Mouse (Mus musculus) left cerebral cortex, postnatal 10 days (tissue): ENCODE measurements around the gene Avp. TPM values are rescaled to one million over a fixed set of nuclear protein-coding genes. Genes with fewer than 3 reads are reported as not detected.
"Not testable (repeated sequence)": the region's sequence is repeated elsewhere in the genome, so short reads cannot be mapped to it uniquely, and the experiment has no call there.

Experiments used
- DNase-seq, 2 experiments: peaks; one replicate each; pipeline ENCODE4 v3.0.0; 2021 to 2022; ENCODE audit warnings: low spot score in 2 of 2, mixed read lengths in 1 of 2; ENCODE audit errors: extremely low spot score in 1 of 2
- intact Hi-C: fragments of 180-260 bp; cut with DNase I; formaldehyde crosslinking; loops from one replicate; pipeline ENCODE4 v1.15.1; 2025
- total RNA-seq, 2 experiments: library from RNA; stranded (reverse); gene quantifications; 2 replicates each; pipeline ENCODE4 v1.2.3; 2021

Gene Avp
- total RNA-seq, 2 experiments from 2014 or later, result 0.77 to 1.8 TPM

- intact Hi-C loops, result no loop called here
- no peak for DNase-seq
These were observed 5.3 kb downstream of the Avp start for GRCm38 (mm10) chr2:130577021-130577420.

DNA sequence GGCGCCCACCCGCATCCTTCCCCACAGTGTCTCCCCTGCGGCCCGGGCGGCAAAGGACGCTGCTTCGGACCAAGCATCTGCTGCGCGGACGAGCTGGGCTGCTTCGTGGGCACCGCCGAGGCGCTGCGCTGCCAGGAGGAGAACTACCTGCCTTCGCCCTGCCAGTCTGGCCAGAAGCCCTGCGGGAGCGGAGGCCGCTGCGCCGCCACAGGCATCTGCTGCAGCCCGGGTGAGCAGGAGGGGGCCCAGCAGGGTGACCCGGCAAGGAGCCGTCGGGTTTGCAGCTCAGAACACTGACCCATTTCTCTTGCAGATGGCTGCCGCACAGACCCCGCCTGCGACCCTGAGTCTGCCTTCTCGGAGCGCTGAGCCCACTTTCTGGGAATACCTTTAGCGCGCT lies 5.8 kb downstream of the Avp start:
- DNase-seq, intact Hi-C loops: not testable (repeated sequence)

- intact Hi-C loops, result no loop called here
- DNase-seq, result no peak
These were observed 6.5 kb downstream of the Avp start, which contains the start of gene Oxt for GRCm38 (mm10) chr2:130575873-130576272. TSS of gene Oxt (plus strand) at chr2:130576173.

DNA sequence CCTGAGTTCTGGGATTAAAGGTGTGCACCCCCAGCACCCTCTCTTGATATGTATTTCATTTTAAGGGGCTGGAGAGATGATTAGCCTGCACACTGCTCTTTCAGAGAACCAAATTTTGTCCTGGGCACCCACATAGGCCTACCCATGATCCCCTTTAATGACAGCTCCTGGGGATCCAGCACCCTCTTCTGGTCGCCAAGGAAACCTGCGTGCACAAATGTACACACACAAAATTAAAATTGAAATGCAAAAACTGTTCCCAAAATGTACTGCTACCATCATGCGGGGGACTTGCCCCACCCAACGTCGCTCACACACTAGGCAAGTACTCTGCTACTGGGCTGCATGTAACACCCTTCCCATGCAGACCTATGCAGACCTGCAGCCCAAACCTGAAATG lies 7.4 kb downstream of the Avp start:
- DNase-seq, result no peak
- intact Hi-C loops, result no loop called here

- DNase-seq, result no peak
- intact Hi-C loops, result loop anchor here (10.0 kb wide), 1 partner anchor 95 kb away; the partner anchor contains the start of genes Ddrgk1 and Itpa
These were observed 12.4 kb downstream of the Avp start for GRCm38 (mm10) chr2:130569926-130570325.

DNA sequence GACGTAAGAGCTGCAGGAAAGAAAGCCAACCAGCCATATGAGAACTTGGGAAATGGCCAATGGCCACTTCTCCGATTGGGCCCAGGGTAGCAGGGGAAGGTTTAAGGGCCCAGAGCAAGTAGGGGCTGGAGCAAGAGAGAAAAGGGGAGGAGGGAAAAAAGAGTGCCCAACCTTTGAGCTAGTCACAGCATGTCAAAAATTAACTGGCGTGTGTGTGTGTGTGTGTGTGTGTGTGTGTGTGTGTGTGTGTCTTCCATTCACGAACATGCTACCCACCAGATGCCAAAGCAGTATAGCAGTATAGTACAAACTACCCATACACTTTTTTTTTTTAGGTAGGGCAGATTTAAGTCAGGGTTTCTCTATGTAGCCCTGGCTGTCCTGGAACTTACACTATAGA lies 13.4 kb downstream of the Avp start:
- DNase-seq, result no peak
- intact Hi-C loops, result loop anchor here (10.0 kb wide), 1 partner anchor 96 kb away; the partner anchor contains the start of genes Ddrgk1 and Itpa

- DNase-seq, result no peak
- intact Hi-C loops, result loop anchor here (10.0 kb wide), 1 partner anchor 100 kb away; the partner anchor contains the start of genes Ddrgk1 and Itpa
These were observed 17.4 kb downstream of the Avp start for GRCm38 (mm10) chr2:130564983-130565382.

- intact Hi-C loops, result loop anchor here (10.0 kb wide), 1 partner anchor 101 kb away; the partner anchor contains the start of genes Ddrgk1 and Itpa
- peak in 1 of 2 experiments; percentile 54 for DNase-seq
These were observed 18.3 kb downstream of the Avp start for GRCm38 (mm10) chr2:130564063-130564462.

DNA sequence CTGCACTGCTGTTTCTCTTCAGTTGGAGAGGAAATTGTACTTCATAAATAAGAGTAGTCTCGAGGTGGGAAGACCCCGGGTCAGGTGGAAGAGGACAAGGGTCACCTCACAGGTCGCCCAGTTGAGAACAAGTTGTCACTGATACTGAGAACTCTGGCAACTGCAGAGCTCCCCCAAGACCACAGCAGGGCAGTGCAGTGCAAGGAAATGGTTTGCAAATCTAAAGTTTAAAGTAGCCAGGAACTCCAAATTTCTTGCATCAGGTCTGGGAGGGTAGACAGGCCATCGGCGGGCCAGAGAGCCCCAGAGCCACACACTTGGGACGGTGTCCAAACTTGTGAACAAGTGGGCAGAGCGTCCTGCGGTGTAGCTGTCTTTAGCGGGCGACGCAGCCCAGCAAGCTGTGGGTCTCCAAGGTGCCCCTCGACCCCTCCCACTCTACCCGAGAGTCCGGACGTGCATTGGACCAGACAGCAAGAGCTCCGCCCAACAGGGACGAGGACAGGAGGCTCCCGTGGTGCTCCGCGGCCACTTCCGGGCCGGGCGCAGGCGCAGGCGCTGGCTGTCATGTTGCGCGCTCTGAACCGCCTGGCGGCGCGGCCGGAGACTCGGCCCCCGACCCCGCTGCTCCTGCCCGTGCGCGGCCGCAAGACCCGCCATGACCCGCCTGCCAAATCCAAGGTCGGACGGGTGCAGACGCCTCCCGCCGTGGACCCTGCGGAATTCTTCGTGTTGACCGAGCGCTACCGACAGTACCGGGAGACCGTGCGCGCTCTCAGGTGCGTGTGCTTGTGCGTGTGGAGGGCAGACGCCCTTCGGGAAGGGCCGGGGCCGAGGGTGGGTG lies 18.9 kb downstream of the Avp start, which contains the start of gene Mrps26:
Mrps26 (plus strand) TSS at position 531 of the 844 bp plus-strand sequence.
- intact Hi-C loops, result loop anchor here (10.0 kb wide), 1 partner anchor 101 kb away; the partner anchor contains the start of genes Ddrgk1 and Itpa
- peak; percentile 92 to 97 for DNase-seq

DNA sequence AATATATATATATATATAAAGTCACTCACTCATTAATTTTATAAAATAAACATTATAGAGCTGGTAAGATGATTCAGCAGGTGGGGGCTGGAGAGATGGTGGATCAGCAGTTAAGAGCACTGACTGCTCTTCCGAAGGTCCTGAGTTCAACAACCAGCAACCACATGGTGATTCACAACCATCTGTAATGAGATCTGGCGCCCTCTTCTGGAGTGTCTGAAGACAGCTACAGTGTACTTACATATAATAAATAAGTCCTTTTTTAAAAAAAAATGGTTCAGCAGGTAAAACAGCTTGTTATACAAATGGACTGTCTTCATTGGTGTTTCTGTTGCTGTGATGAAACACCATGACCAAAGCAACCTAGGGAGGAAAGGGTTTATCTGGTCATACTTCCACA lies 24.3 kb downstream of the Avp start:
- no peak for DNase-seq
- intact Hi-C loops, result no loop called here

- no peak for DNase-seq
- intact Hi-C loops, result no loop called here
These were observed 24.9 kb downstream of the Avp start for GRCm38 (mm10) chr2:130557462-130557861.

- intact Hi-C loops, result no loop called here
- DNase-seq, result no peak
These were observed 26.1 kb downstream of the Avp start for GRCm38 (mm10) chr2:130556292-130556691.

GRCm38 (mm10) chr2:130554841-130555240 lies 27.5 kb downstream of the Avp start:
- intact Hi-C loops, result no loop called here
- DNase-seq, result no peak

DNA sequence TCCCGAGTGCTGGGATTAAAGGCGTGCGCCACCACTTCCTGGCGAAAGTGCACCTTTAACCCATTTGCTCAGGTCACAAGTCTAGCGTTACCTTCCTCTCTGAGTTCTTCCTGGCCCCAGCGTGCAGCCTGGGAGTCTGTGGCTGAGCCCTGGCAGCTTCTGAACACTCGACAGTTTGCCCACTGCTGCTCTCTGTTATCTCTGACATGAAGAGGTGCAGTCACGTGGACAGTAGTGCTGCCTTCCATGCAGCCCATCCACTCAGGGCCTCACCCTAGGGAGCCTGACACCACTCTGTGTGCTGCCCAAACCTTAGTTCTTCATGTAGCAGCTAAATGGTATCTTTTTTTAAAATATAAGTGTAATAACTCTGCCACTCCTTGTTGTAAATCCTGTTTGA lies 35.4 kb downstream of the Avp start:
- DNase-seq, result no peak
- intact Hi-C loops, result no loop called here

DNA sequence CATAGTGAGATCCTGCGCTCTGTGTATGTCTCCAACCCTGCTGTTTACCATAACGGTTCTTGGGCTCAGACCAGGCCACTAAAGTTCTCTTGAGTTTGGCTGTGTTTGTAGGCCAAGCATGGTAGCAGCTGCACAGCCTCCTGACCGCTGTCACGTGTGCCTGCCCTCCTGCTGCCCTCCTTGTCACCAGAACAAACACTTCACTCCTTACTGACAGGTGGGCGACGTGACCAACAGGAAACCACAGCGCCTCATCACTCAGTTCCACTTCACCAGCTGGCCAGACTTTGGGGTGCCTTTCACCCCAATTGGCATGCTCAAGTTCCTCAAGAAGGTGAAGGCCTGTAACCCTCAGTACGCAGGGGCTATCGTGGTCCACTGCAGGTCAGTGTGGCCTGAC lies 42.1 kb downstream of the Avp start:
- no peak for DNase-seq
- intact Hi-C loops, result no loop called here

DNA sequence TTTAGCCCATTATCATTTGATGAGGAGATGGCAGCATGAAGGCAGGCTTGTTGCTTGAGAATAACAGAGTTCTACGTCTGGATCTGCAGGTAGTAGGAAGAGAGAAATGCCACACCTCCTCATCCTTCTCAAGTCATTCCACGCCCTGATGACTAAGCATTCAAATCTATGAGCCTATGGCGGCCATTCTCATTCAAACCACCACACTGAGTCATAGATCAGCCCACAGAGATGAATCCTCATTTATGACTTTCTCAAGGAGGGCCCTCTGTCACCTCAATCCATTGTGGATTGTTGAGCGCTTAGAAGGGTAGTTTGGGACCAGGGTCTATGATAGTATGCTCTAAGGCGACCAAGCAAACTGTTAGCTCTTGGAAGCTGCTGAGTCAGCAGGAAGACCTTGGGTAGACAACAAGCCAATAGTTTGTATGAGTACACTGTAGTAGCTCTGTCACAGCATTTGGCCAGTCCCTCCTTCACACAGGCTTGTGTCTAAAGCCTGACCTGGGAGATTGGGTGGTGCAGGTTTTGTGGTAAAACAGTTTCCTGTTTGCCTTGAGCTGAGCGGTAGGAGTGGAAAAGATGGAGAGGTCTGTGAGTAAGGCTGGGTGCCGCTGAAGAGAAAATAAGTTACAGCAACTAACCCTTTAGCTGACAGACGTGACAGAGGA lies 43.3 kb downstream of the Avp start:
- no peak for DNase-seq
- intact Hi-C loops, result no loop called here

DNA sequence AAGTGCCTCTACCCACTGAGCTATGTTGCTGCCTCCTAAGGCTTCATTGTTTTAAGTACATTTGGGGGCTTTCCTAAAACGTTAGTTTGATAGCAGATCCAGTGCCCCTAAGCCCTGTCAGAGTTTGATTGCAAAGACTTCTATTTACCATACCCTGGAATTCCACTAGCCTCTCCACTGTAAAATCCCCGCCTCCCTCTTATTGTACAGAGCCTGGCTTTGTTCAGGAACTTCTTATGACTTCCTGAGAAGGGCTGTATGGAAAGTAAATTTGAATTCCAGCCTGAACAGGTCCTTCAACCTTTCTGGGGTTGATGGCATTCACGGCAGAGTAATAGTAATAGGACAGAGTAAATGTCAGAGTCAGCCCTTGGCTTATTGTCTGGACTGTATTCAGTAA lies 45.5 kb downstream of the Avp start:
- no peak for DNase-seq
- intact Hi-C loops, result no loop called here

DNA sequence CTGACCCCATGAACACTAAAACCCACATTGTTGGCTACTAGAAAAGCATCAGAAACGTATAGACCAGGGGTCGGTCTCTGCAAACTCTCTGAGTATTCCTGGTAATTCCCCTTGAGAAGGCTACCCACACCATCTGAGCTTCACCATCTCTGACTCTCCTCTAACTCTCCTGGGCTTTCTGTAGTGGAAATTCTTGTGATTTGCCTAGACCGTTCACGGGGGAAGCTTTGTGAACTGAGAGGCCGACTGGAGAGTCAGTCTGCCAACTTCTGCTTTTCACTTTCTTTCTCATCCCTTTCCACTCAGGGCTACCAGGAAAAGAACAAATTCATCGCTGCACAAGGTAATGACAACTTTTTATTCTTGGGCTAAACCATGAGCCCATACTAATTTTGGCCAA lies 47.3 kb downstream of the Avp start:
- intact Hi-C loops, result no loop called here
- DNase-seq, result no peak

GRCm38 (mm10) chr2:130532201-130532600 lies 50.2 kb downstream of the Avp start:
- intact Hi-C loops, result no loop called here
- DNase-seq, result no peak
